Mouse (Mus musculus): Measurements from ENCODE around the gene 2310061I04Rik. TPM values are rescaled to one million over a fixed set of nuclear protein-coding genes. Genes with fewer than 3 reads are reported as not detected.

Gene 2310061I04Rik
- polyA plus RNA-seq, 1 experiment from 2014 or later = 26.7 TPM

MicroRNAs encoded within 50 kb of the gene (microRNA counts, 519-probe panel; counts per million panel counts)
- 32.2 counts per million for microRNA mmu-miR-1894-3p
- 32.2 counts per million for microRNA mmu-miR-1894-5p

Small RNAs within 50 kb of the gene (microRNA-seq; reads per million reads assigned to microRNA genes)
- gene Gm28033 (ENCODE audit: borderline number of aligned reads) (2.0 reads per million, percentile 25 among the genes with 10 or more reads in this experiment), gene Mir1894 (ENCODE audit: borderline number of aligned reads) (not detected)

Other genes with a start within 250 kb of the 2310061I04Rik start
- 9.1 and 12.7 TPM in 2 replicates for gene Vars2, start 229.8 kb downstream of the 2310061I04Rik start, polyA plus RNA-seq (2014; fragmentation: Nextera tagmentation; extraction: Ambion mirVana)
- 30.1 and 31.1 TPM in 2 replicates for gene Gtf2h4, start 223.7 kb downstream of the 2310061I04Rik start, polyA plus RNA-seq (2014; fragmentation: Nextera tagmentation; extraction: Ambion mirVana)
- 60.6 and 89.2 TPM in 2 replicates for gene Ddr1, start 192.8 kb downstream of the 2310061I04Rik start, polyA plus RNA-seq (2014; fragmentation: Nextera tagmentation; extraction: Ambion mirVana)
- 13.2 and 17.0 TPM in 2 replicates for gene Ier3, start 75.7 kb downstream of the 2310061I04Rik start, polyA plus RNA-seq (2014; fragmentation: Nextera tagmentation; extraction: Ambion mirVana)
- gene Flot1, start 74.2 kb downstream of the 2310061I04Rik start, polyA plus RNA-seq (2014; fragmentation: Nextera tagmentation; extraction: Ambion mirVana) = 71.3 and 74.0 TPM in 2 replicates
- gene Tubb5, start 59.1 kb downstream of the 2310061I04Rik start, polyA plus RNA-seq (2014; fragmentation: Nextera tagmentation; extraction: Ambion mirVana) = 855 and 931 TPM in 2 replicates
- gene Mdc1, start 55.9 kb downstream of the 2310061I04Rik start, polyA plus RNA-seq (2014; fragmentation: Nextera tagmentation; extraction: Ambion mirVana) = 19.0 and 19.5 TPM in 2 replicates
- 44.5 and 48.1 TPM in 2 replicates for gene Nrm, start 36.1 kb downstream of the 2310061I04Rik start, polyA plus RNA-seq (2014; fragmentation: Nextera tagmentation; extraction: Ambion mirVana)
- gene Ppp1r18, start 31.8 kb downstream of the 2310061I04Rik start, polyA plus RNA-seq (2014; fragmentation: Nextera tagmentation; extraction: Ambion mirVana) = 21.3 and 25.0 TPM in 2 replicates
- 23.8 and 25.9 TPM in 2 replicates for gene Dhx16, start 17.6 kb downstream of the 2310061I04Rik start, polyA plus RNA-seq (2014; fragmentation: Nextera tagmentation; extraction: Ambion mirVana)
- gene Atat1, start 12.6 kb upstream of the 2310061I04Rik start, polyA plus RNA-seq (2014; fragmentation: Nextera tagmentation; extraction: Ambion mirVana) = 64.0 and 65.4 TPM in 2 replicates
- 77.7 and 83.9 TPM in 2 replicates for gene Mrps18b, start 19.0 kb upstream of the 2310061I04Rik start, polyA plus RNA-seq (2014; fragmentation: Nextera tagmentation; extraction: Ambion mirVana)
- gene Ppp1r10, start 19.0 kb upstream of the 2310061I04Rik start, polyA plus RNA-seq (2014; fragmentation: Nextera tagmentation; extraction: Ambion mirVana) = 26.9 and 27.2 TPM in 2 replicates
- 74.2 and 91.7 TPM in 2 replicates for gene Abcf1, start 72.3 kb upstream of the 2310061I04Rik start, polyA plus RNA-seq (2014; fragmentation: Nextera tagmentation; extraction: Ambion mirVana)
- 26.1 and 29.1 TPM in 2 replicates for gene Gnl1, start 82.4 kb upstream of the 2310061I04Rik start, polyA plus RNA-seq (2014; fragmentation: Nextera tagmentation; extraction: Ambion mirVana)
- 17.4 TPM in 2 replicates for gene Prr3, start 82.8 kb upstream of the 2310061I04Rik start, polyA plus RNA-seq (2014; fragmentation: Nextera tagmentation; extraction: Ambion mirVana)
- gene H2-T24, start 123.1 kb upstream of the 2310061I04Rik start, polyA plus RNA-seq (2014; fragmentation: Nextera tagmentation; extraction: Ambion mirVana) = 2.9 and 3.1 TPM in 2 replicates
- gene H2-T23, start 135.4 kb upstream of the 2310061I04Rik start, polyA plus RNA-seq (2014; fragmentation: Nextera tagmentation; extraction: Ambion mirVana) = 2.0 and 3.1 TPM in 2 replicates
- gene H2-T22, start 145.3 kb upstream of the 2310061I04Rik start, polyA plus RNA-seq (2014; fragmentation: Nextera tagmentation; extraction: Ambion mirVana) = 6.7 and 7.3 TPM in 2 replicates
- gene Gm6034, start 145.5 kb upstream of the 2310061I04Rik start, polyA plus RNA-seq (2014; fragmentation: Nextera tagmentation; extraction: Ambion mirVana) = not detected in 2 replicates
- gene Gm11127, start 160.9 kb upstream of the 2310061I04Rik start, polyA plus RNA-seq (2014; fragmentation: Nextera tagmentation; extraction: Ambion mirVana) = not detected in 2 replicates
- not detected in 2 replicates for gene Gm19684, start 224.2 kb upstream of the 2310061I04Rik start, polyA plus RNA-seq (2014; fragmentation: Nextera tagmentation; extraction: Ambion mirVana)
- not detected in 2 replicates for gene Gm7030, start 232.0 kb upstream of the 2310061I04Rik start, polyA plus RNA-seq (2014; fragmentation: Nextera tagmentation; extraction: Ambion mirVana)